Mouse (Mus musculus): ENCODE data around the gene Nalcn. TPM values are rescaled to one million over a fixed set of nuclear protein-coding genes. Genes with fewer than 3 reads are reported as not detected.

The Nalcn gene
- total RNA-seq, 2 experiments from 2014 or later: 7.6 to 8.8 TPM

- DNase-seq (ENCODE audit: low spot score in 2 of 2): no peak
Measured at GRCm38 (mm10) chr14:123513376-123514141, 113.4 kb downstream of the Nalcn start.

- no peak for DNase-seq (ENCODE audit: low spot score in 2 of 2)
Measured at GRCm38 (mm10) chr14:123512923-123513322, 114.0 kb downstream of the Nalcn start.

- no peak for DNase-seq (ENCODE audit: low spot score in 2 of 2)
Measured at GRCm38 (mm10) chr14:123495544-123495943, 131.4 kb downstream of the Nalcn start.

- no peak for DNase-seq (ENCODE audit: low spot score in 2 of 2)
Measured at GRCm38 (mm10) chr14:123488575-123489207, 138.3 kb downstream of the Nalcn start.

GRCm38 (mm10) chr14:123462026-123462425 lies 164.9 kb downstream of the Nalcn start:
- no peak for DNase-seq (ENCODE audit: low spot score in 2 of 2)

- DNase-seq (ENCODE audit: low spot score in 2 of 2): peak in 1 of 2 experiments; percentile 14
Measured at GRCm38 (mm10) chr14:123446031-123446430, 180.9 kb downstream of the Nalcn start.

GRCm38 (mm10) chr14:123435542-123435941 lies 191.4 kb downstream of the Nalcn start:
- DNase-seq (ENCODE audit: low spot score in 2 of 2): no peak

- DNase-seq (ENCODE audit: low spot score in 2 of 2): no peak
Measured at GRCm38 (mm10) chr14:123376167-123376855, 250.6 kb downstream of the Nalcn start.

GRCm38 (mm10) chr14:123371522-123371921 lies 255.4 kb downstream of the Nalcn start:
- DNase-seq (ENCODE audit: low spot score in 2 of 2): no peak

- DNase-seq (ENCODE audit: low spot score in 2 of 2): no peak
Measured at GRCm38 (mm10) chr14:123359691-123360090, 267.3 kb downstream of the Nalcn start.

- DNase-seq (ENCODE audit: low spot score in 2 of 2): no peak
Measured at GRCm38 (mm10) chr14:123352973-123353372, 274.0 kb downstream of the Nalcn start.

- DNase-seq (ENCODE audit: low spot score in 2 of 2): no peak
Measured at GRCm38 (mm10) chr14:123331841-123332240, 295.1 kb downstream of the Nalcn start.

- DNase-seq (ENCODE audit: low spot score in 2 of 2): no peak
Measured at GRCm38 (mm10) chr14:123314369-123314768, 312.6 kb downstream of the Nalcn start.

GRCm38 (mm10) chr14:123312371-123312770 lies 314.6 kb downstream of the Nalcn start:
- no peak for DNase-seq (ENCODE audit: low spot score in 2 of 2)

GRCm38 (mm10) chr14:123296068-123296467 lies 330.9 kb downstream of the Nalcn start:
- DNase-seq (ENCODE audit: low spot score in 2 of 2): no peak

- no peak for DNase-seq (ENCODE audit: low spot score in 2 of 2)
Measured at GRCm38 (mm10) chr14:123291118-123292007, 335.6 kb downstream of the Nalcn start.

GRCm38 (mm10) chr14:123282165-123282564 lies 344.8 kb downstream of the Nalcn start:
- DNase-seq (ENCODE audit: low spot score in 2 of 2): no peak

GRCm38 (mm10) chr14:123272121-123272520 lies 354.8 kb downstream of the Nalcn start:
- DNase-seq (ENCODE audit: low spot score in 2 of 2): no peak

GRCm38 (mm10) chr14:123240738-123241137 lies 386.2 kb downstream of the Nalcn start:
- DNase-seq (ENCODE audit: low spot score in 2 of 2): no peak

- no peak for DNase-seq (ENCODE audit: low spot score in 2 of 2)
Measured at GRCm38 (mm10) chr14:123239945-123240344, 387.0 kb downstream of the Nalcn start.

- DNase-seq (ENCODE audit: low spot score in 2 of 2): no peak
Measured at GRCm38 (mm10) chr14:123237002-123237401, 389.9 kb downstream of the Nalcn start.
